Mouse (Mus musculus) MEL (cell line): ENCODE data around the gene Ppig. TPM values are rescaled to one million over a fixed set of nuclear protein-coding genes. Genes with fewer than 3 reads are reported as not detected.

Experiments
- DNase-seq: peaks from one replicate; pipeline ENCODE4 v3.0.0; 2011; ENCODE audit warnings: low read depth, low spot score
- H3K27ac ChIP-seq: 2 replicates; pipeline ENCODE4 v1.5.1; 2012; ENCODE audit warnings: low read depth, mild to moderate bottlenecking, control low read depth, low read length, moderate library complexity; ENCODE audit not compliant: control insufficient read depth
- H3K27me3 ChIP-seq, 2 experiments: fragments of 150-350 bp in 1 of 2; sonication (generic) in 1 of 2; 2 replicates each; pipeline ENCODE4 v1.6.1; 2012; ENCODE audit warnings: low read length in 2 of 2, mild to moderate bottlenecking in 2 of 2, improper control_type of control experiment in 1 of 2, moderate library complexity in 1 of 2; ENCODE audit not compliant: insufficient read depth in 2 of 2, control insufficient read depth in 1 of 2
- H3K36me3 ChIP-seq, 2 experiments: 2 replicates each; pipeline ENCODE4 v1.6.1; 2012 to 2014; ENCODE audit warnings: low read length in 2 of 2, improper control_type of control experiment in 1 of 2, inconsistent platforms in 1 of 2, mild to moderate bottlenecking in 1 of 2; ENCODE audit not compliant: insufficient read depth in 2 of 2, control insufficient read depth in 1 of 2
- H3K4me1 ChIP-seq, 2 experiments: fragments of 150-350 bp in 1 of 2; sonication (generic) in 1 of 2; 2 replicates each; pipeline ENCODE4 v1.6.1; 2012; ENCODE audit warnings: low read length in 2 of 2, improper control_type of control experiment in 1 of 2, mild to moderate bottlenecking in 1 of 2; ENCODE audit not compliant: insufficient read depth in 2 of 2, control insufficient read depth in 1 of 2
- H3K4me3 ChIP-seq, 2 experiments: fragments of 150-350 bp in 1 of 2; sonication (generic) in 1 of 2; 2 replicates each; pipeline ENCODE4 v1.5.1; 2012; ENCODE audit warnings: low read depth in 2 of 2, low read length in 2 of 2, mild to moderate bottlenecking in 2 of 2, moderate library complexity in 2 of 2, control low read depth in 1 of 2, improper control_type of control experiment in 1 of 2; ENCODE audit not compliant: control insufficient read depth in 1 of 2, insufficient read depth in 1 of 2
- H3K79me2 ChIP-seq: 2 replicates; pipeline ENCODE4 v1.6.1; 2012; ENCODE audit warnings: mild to moderate bottlenecking, low read length, moderate library complexity; ENCODE audit not compliant: control insufficient read depth, poor library complexity, insufficient read depth
- H3K9ac ChIP-seq: 2 replicates; pipeline ENCODE4 v1.6.1; 2012; ENCODE audit warnings: low read depth, mild to moderate bottlenecking, control low read depth, low read length, moderate library complexity; ENCODE audit not compliant: control insufficient read depth, poor library complexity, severe bottlenecking
- H3K9me3 ChIP-seq: fragments of 150-350 bp; sonication (generic); replicated peaks from 2 replicates; pipeline ENCODE4 v1.6.1; 2012; ENCODE audit warnings: mild to moderate bottlenecking, low read length, improper control_type of control experiment, moderate library complexity; ENCODE audit not compliant: insufficient read depth
- BHLHE40 ChIP-seq: IDR thresholded peaks from 2 replicates; pipeline ENCODE4 v1.6.1; 2012; ENCODE audit warnings: low read depth, mild to moderate bottlenecking, inconsistent platforms, low read length, improper control_type of control experiment, borderline replicate concordance
- CHD1 ChIP-seq: IDR thresholded peaks from 2 replicates; pipeline ENCODE4 v1.6.1; 2012; ENCODE audit warnings: low read depth, mild to moderate bottlenecking, inconsistent platforms, low read length, improper control_type of control experiment
- CTCF ChIP-seq, 3 experiments: IDR thresholded peaks in 2 of 3; conservative IDR thresholded peaks in 1 of 3; 2 replicates each; pipeline ENCODE4 v1.5.1; 2011 to 2012; ENCODE audit warnings: low read length in 3 of 3, low read depth in 2 of 3, mild to moderate bottlenecking in 2 of 3, improper control_type of control experiment in 1 of 3, inconsistent platforms in 1 of 3, mixed read lengths in 1 of 3, moderate library complexity in 1 of 3; ENCODE audit not compliant: control insufficient read depth in 1 of 3, insufficient read depth in 1 of 3, poor library complexity in 1 of 3, severe bottlenecking in 1 of 3
- E2F4 ChIP-seq: IDR thresholded peaks from 2 replicates; pipeline ENCODE4 v1.6.1; 2011; ENCODE audit warnings: low read depth, low read length, improper control_type of control experiment, borderline replicate concordance
- EP300 ChIP-seq, 2 experiments: IDR thresholded peaks; 2 replicates each; pipeline ENCODE4 v1.6.1; 2011; ENCODE audit warnings: improper control_type of control experiment in 2 of 2, low read length in 2 of 2, low read depth in 1 of 2, mild to moderate bottlenecking in 1 of 2
- ETS1 ChIP-seq: IDR thresholded peaks from 2 replicates; pipeline ENCODE4 v1.6.1; 2012; ENCODE audit warnings: low read depth, mild to moderate bottlenecking, inconsistent platforms, low read length, improper control_type of control experiment, moderate library complexity
- GABPA ChIP-seq: IDR thresholded peaks from 2 replicates; pipeline ENCODE4 v1.6.1; 2012; ENCODE audit warnings: low read depth, mild to moderate bottlenecking, inconsistent platforms, low read length, improper control_type of control experiment, moderate library complexity
- JUND ChIP-seq: IDR thresholded peaks from 2 replicates; pipeline ENCODE4 v1.6.1; 2011; ENCODE audit warnings: low read depth, mild to moderate bottlenecking, improper control_type of control experiment, low read length
- KAT2A ChIP-seq: conservative IDR thresholded peaks from 2 replicates; pipeline ENCODE4 v1.6.1; 2012; ENCODE audit warnings: low read depth, low read length, improper control_type of control experiment, inconsistent platforms
- MAFK ChIP-seq: IDR thresholded peaks from 2 replicates; pipeline ENCODE4 v1.6.1; 2011; ENCODE audit warnings: low read depth, mild to moderate bottlenecking, low read length, improper control_type of control experiment, borderline replicate concordance
- MAX ChIP-seq: IDR thresholded peaks from 2 replicates; pipeline ENCODE4 v1.6.1; 2011; ENCODE audit warnings: low read length, improper control_type of control experiment
- MEF2A ChIP-seq: IDR thresholded peaks from 2 replicates; pipeline ENCODE4 v1.6.1; 2014; ENCODE audit warnings: low read depth, mild to moderate bottlenecking, inconsistent platforms, low read length, improper control_type of control experiment; ENCODE audit not compliant: poor library complexity, insufficient replicate concordance, severe bottlenecking; ENCODE audit errors: extremely low read depth
- MXI1 ChIP-seq: IDR thresholded peaks from 2 replicates; pipeline ENCODE4 v1.6.1; 2011; ENCODE audit warnings: mild to moderate bottlenecking, low read depth, low read length, improper control_type of control experiment
- MYB ChIP-seq: IDR thresholded peaks from 2 replicates; pipeline ENCODE4 v1.6.1; 2011; ENCODE audit warnings: mild to moderate bottlenecking, low read depth, low read length, improper control_type of control experiment
- NRF1 ChIP-seq: IDR thresholded peaks from 2 replicates; pipeline ENCODE4 v1.6.1; 2014; ENCODE audit warnings: low read depth, mild to moderate bottlenecking, inconsistent platforms, low read length, improper control_type of control experiment, moderate library complexity; ENCODE audit not compliant: poor library complexity, insufficient read depth, severe bottlenecking
- POLR2A ChIP-seq, 2 experiments: IDR thresholded peaks; 2 replicates each; pipeline ENCODE4 v1.6.1; 2011 to 2012; ENCODE audit warnings: low read length in 2 of 2, mild to moderate bottlenecking in 2 of 2, control low read depth in 1 of 2, improper control_type of control experiment in 1 of 2, low read depth in 1 of 2, moderate library complexity in 1 of 2; ENCODE audit not compliant: control insufficient read depth in 1 of 2, insufficient read depth in 1 of 2, poor library complexity in 1 of 2
- POLR2AphosphoS2 ChIP-seq: IDR thresholded peaks from 2 replicates; pipeline ENCODE4 v1.6.1; 2011; ENCODE audit warnings: low read length, improper control_type of control experiment
- POLR2AphosphoS5 ChIP-seq: IDR thresholded peaks from 2 replicates; pipeline ENCODE4 v1.6.1; 2012; ENCODE audit warnings: low read depth, borderline replicate concordance, mild to moderate bottlenecking, inconsistent platforms, low read length, moderate library complexity, mixed read lengths
- RAD21 ChIP-seq: IDR thresholded peaks from 2 replicates; pipeline ENCODE4 v1.6.1; 2011; ENCODE audit warnings: mild to moderate bottlenecking, low read depth, low read length, improper control_type of control experiment
- RCOR1 ChIP-seq: IDR thresholded peaks from 2 replicates; pipeline ENCODE4 v1.6.1; 2012; ENCODE audit warnings: low read depth, mild to moderate bottlenecking, inconsistent platforms, low read length, improper control_type of control experiment
- SIN3A ChIP-seq: IDR thresholded peaks from 2 replicates; pipeline ENCODE4 v1.6.1; 2012; ENCODE audit warnings: low read length, improper control_type of control experiment, inconsistent platforms
- TCF12 ChIP-seq: IDR thresholded peaks from 2 replicates; pipeline ENCODE4 v1.6.1; 2014; ENCODE audit warnings: low read depth, mild to moderate bottlenecking, inconsistent platforms, low read length, improper control_type of control experiment, moderate library complexity
- USF2 ChIP-seq, 2 experiments: IDR thresholded peaks; 2 replicates each; pipeline ENCODE4 v1.6.1; 2011 to 2012; ENCODE audit warnings: improper control_type of control experiment in 2 of 2, low read length in 2 of 2, borderline replicate concordance in 1 of 2, inconsistent platforms in 1 of 2, low read depth in 1 of 2, mild to moderate bottlenecking in 1 of 2; ENCODE audit not compliant: insufficient read depth in 1 of 2
- ZC3H11A ChIP-seq: IDR thresholded peaks from 2 replicates; pipeline ENCODE4 v1.6.1; 2012; ENCODE audit warnings: low read depth, mild to moderate bottlenecking, inconsistent platforms, low read length, improper control_type of control experiment
- ZKSCAN1 ChIP-seq: IDR thresholded peaks from 2 replicates; pipeline ENCODE4 v1.6.1; 2012; ENCODE audit warnings: low read depth, mild to moderate bottlenecking, inconsistent platforms, low read length, improper control_type of control experiment, moderate library complexity
- ZNF384 ChIP-seq: IDR thresholded peaks from 2 replicates; pipeline ENCODE4 v1.6.1; 2012; ENCODE audit warnings: low read depth, mild to moderate bottlenecking, inconsistent platforms, low read length, improper control_type of control experiment
- polyA plus RNA-seq, 2 experiments: library from polyadenylated mRNA; stranded (reverse) in 1 of 2; unstranded in 1 of 2; fragments of >175 nt in 1 of 2; fragments of >200 nt in 1 of 2; gene quantifications; 2 replicates each; pipeline versions ENCODE4 v1.2.1 to v1.2.4; 2012; ENCODE audit warnings: low replicate concordance in 2 of 2, low read depth in 1 of 2; ENCODE audit not compliant: insufficient read length in 2 of 2, insufficient read depth in 1 of 2, missing spikeins in 1 of 2
- total RNA-seq: library from RNA; depleted of rRNA; stranded (reverse); fragments of 300-350 nt; gene quantifications from 2 replicates; pipeline ENCODE4 v1.2.3, GENCODE M21; 2012

Gene Ppig
- total and polyA plus RNA-seq, 3 experiments = 12.5 to 132 (median 115) TPM

GRCm38 (mm10) chr2:69683036-69683805, 39.1 kb upstream of the Ppig start:
- Histone ChIP-seq H3K4me3 (no peak overlapping the region), H3K4me1 (no peaks in the 10 kb centered on the region), H3K27ac (no peak overlapping the region), H3K9me3 (no peaks in the 10 kb centered on the region), H3K36me3 (no peaks in the 10 kb centered on the region; a peak in 1 of 4 replicates), H3K79me2 (no peaks in the 10 kb centered on the region), H3K27me3 (no peaks in the 10 kb centered on the region), H3K9ac (no peak overlapping the region)
- TF ChIP-seq USF2 (IDR thresholded peaks at IDR 0.05; ENCODE audit: borderline replicate concordance in 1 of 2, insufficient read depth in 1 of 2, low read depth in 1 of 2, low read length in 2 of 2) (no peak), RCOR1 (no peak), TCF12 (no peak), MEF2A (no peak), CTCF (IDR thresholded peaks at IDR 0.05 in 2 of 3, conservative IDR thresholded peaks at IDR 0.05 in 1 of 3; ENCODE audit: control insufficient read depth in 1 of 3, insufficient read depth in 1 of 3, low read depth in 2 of 3, low read length in 3 of 3, poor library complexity in 1 of 3, severe bottlenecking in 1 of 3) (no peak), GABPA (no peak), ZC3H11A (no peak), E2F4 (no peak), JUND (no peak), RAD21 (no peak), BHLHE40 (no peak), MAX (no peak), ZNF384 (no peak), CHD1 (no peak), POLR2AphosphoS2 (no peak), MYB (no peak), MXI1 (no peak), ZKSCAN1 (no peak), NRF1 (no peak)
- DNase-seq = no peak

GRCm38 (mm10) chr2:69684488-69684887, 37.9 kb upstream of the Ppig start:
- Histone ChIP-seq H3K27me3 (no peaks in the 10 kb centered on the region), H3K9ac (no peak overlapping the region), H3K4me3 (no peak overlapping the region), H3K4me1 (no peaks in the 10 kb centered on the region), H3K79me2 (no peaks in the 10 kb centered on the region), H3K9me3 (no peaks in the 10 kb centered on the region), H3K36me3 (no peaks in the 10 kb centered on the region; a peak in 1 of 4 replicates), H3K27ac (no peak overlapping the region)
- no peak for DNase-seq
- no peak for TF ChIP-seq EP300 (IDR thresholded peaks at IDR 0.05; ENCODE audit: low read depth in 1 of 2, low read length in 2 of 2)
- no peak for TF ChIP-seq ETS1
- no peak for TF ChIP-seq POLR2AphosphoS5
- TF ChIP-seq MAFK = no peak
- TF ChIP-seq POLR2A (IDR thresholded peaks at IDR 0.05; ENCODE audit: control insufficient read depth in 1 of 2, insufficient read depth in 1 of 2, low read depth in 1 of 2, low read length in 2 of 2, poor library complexity in 1 of 2) = no peak
- no peak for TF ChIP-seq KAT2A
- no peak for TF ChIP-seq E2F4
- TF ChIP-seq SIN3A = no peak
